Comparison of ENCODE assay signal across 15 mouse cellular contexts in genomic region chr7:111141285-111141965, GRCm38 (mm10).
"Had no signal": no experiment of that assay in that cellular context is flagged by ENCODE, and none has a peak within 500 bp of the region (broad histone marks: within the 10 kb centered on the region; RNA-seq: fewer than 3 reads in every experiment).

No protein-coding gene starts in this region.

- H3K9me3 ChIP-seq: limb, embryonic 15.5 days; liver, embryonic 12.5 days; midbrain, embryonic 10.5 days; neural tube, embryonic 15.5 days had no signal

- DNase-seq: kidney, postnatal 25 days; layer of hippocampus, adult 9-11 months; layer of hippocampus, postnatal 36 days; lung, embryonic 14.5 days; lung, postnatal 10 days; lung, postnatal 4 days; midbrain, embryonic 14.5 days; right cerebral cortex, adult 18-20 months; thymus, postnatal 4 days had no signal

- H3K4me3 ChIP-seq: limb, embryonic 15.5 days; liver, embryonic 12.5 days; midbrain, embryonic 10.5 days; myocyte; neural tube, embryonic 15.5 days had no signal

- H3K27me3 ChIP-seq: limb, embryonic 15.5 days; neural tube, embryonic 15.5 days had no signal

- H3K4me1 ChIP-seq: midbrain, embryonic 10.5 days; neural tube, embryonic 15.5 days had no signal

- H3K9ac ChIP-seq: limb, embryonic 15.5 days; liver, embryonic 12.5 days; lung, embryonic 14.5 days; neural tube, embryonic 15.5 days had no signal

- H3K27ac ChIP-seq: liver, embryonic 12.5 days; midbrain, embryonic 10.5 days; neural tube, embryonic 15.5 days; stomach, postnatal 0 days had no signal

- H3K4me2 ChIP-seq: limb, embryonic 15.5 days; liver, embryonic 12.5 days; lung, embryonic 14.5 days; neural tube, embryonic 15.5 days had no signal

- H3K36me3 ChIP-seq: limb, embryonic 15.5 days; liver, embryonic 12.5 days; midbrain, embryonic 10.5 days; neural tube, embryonic 15.5 days had no signal

- ATAC-seq: liver, embryonic 12.5 days had no signal
